Mouse (Mus musculus) adrenal gland, adult 18-20 months (tissue): Measurements from ENCODE around the gene Clec18a. TPM values are rescaled to one million over a fixed set of nuclear protein-coding genes. Genes with fewer than 3 reads are reported as not detected.

Experiments
- microRNA-seq, 2 experiments: library from miRNA; unstranded; fragments of <30 nt; microRNA quantifications; one replicate each; pipeline ENCODE4 v1.2.0; 2021; ENCODE audit warnings: borderline number of aligned reads in 2 of 2
- total RNA-seq, 2 experiments: library from RNA; stranded (reverse); gene quantifications; 1 replicate in 1 of 2; 2 replicates in 1 of 2; pipeline ENCODE4 v1.2.3; 2021

Gene Clec18a
- total RNA-seq, 2 experiments from 2014 or later: not detected

Small RNA genes within 50 kb of the gene (microRNA-seq; reads per million reads assigned to microRNA genes)
- gene Gm24103 (0 reads per million in 2 experiments), gene Mir3473d (0 reads per million in 2 experiments)

Other genes starting within 250 kb of the Clec18a start
- 10 to 100 TPM; 78.4 to 92.3 TPM for gene Cog4, start 245.8 kb downstream of the Clec18a start, total RNA-seq
- 10 to 100 TPM; 54.0 to 65.8 TPM for gene Sf3b3, start 245.6 kb downstream of the Clec18a start, total RNA-seq
- gene Fuk, start 189.9 kb downstream of the Clec18a start, total RNA-seq: 1 to 10 TPM; 8.3 to 8.7 TPM
- gene St3gal2, start 172.5 kb downstream of the Clec18a start, total RNA-seq: 10 to 100 TPM; 16.0 to 18.1 TPM
- gene Ddx19a, start 94.6 kb downstream of the Clec18a start, total RNA-seq: 10 to 100 TPM; 37.2 to 37.3 TPM
- 10 to 100 TPM in 1 of 2 experiments, 1 to 10 TPM in 1; 9.4 to 10.0 TPM for gene Ddx19b, start 60.7 kb downstream of the Clec18a start, total RNA-seq
- gene Aars, start 59.3 kb downstream of the Clec18a start, total RNA-seq: 100 to 1,000 TPM in 1 of 2 experiments, 10 to 100 TPM in 1; 81.9 to 140 TPM
- gene Exosc6, start 36.1 kb downstream of the Clec18a start, total RNA-seq: not detected
- gene Pdpr, start 2.2 kb upstream of the Clec18a start, total RNA-seq: 10 to 100 TPM; 42.5 TPM
- gene Glg1, start 166.8 kb upstream of the Clec18a start, total RNA-seq: 100 to 1,000 TPM in 1 of 2 experiments, 10 to 100 TPM in 1; 97.6 to 124 TPM
- 10 to 100 TPM; 30.8 to 54.7 TPM for gene Rfwd3, start 207.8 kb upstream of the Clec18a start, total RNA-seq
- gene Mlkl, start 245.8 kb upstream of the Clec18a start, total RNA-seq: 10 to 100 TPM in 1 of 2 experiments, 1 to 10 TPM in 1; 5.1 to 16.4 TPM